Mouse (Mus musculus) skeletal muscle tissue, postnatal 0 days (tissue): ENCODE results near the gene Vmn1r22. TPM values are rescaled to one million over a fixed set of nuclear protein-coding genes. Genes with fewer than 3 reads are reported as not detected.

Source experiments
- polyA plus RNA-seq: library from polyadenylated mRNA; unstranded; fragments of >200 nt; fragmentation: Nextera tagmentation; extraction: Ambion mirVana; gene quantifications from 2 replicates; pipeline ENCODE4 v1.2.1, GENCODE M21; 2015

Vmn1r22 gene
- not detected in 2 replicates for polyA plus RNA-seq

GRCm38 (mm10) chr6:57907928-57908327 lies at the start of gene Vmn1r22:
Vmn1r22 (minus strand) TSS chr6:57908028.

GRCm38 (mm10) chr6:57926738-57927137 lies 18.9 kb upstream of the Vmn1r22 start, which contains the start of gene Vmn1r23:
Vmn1r23 (minus strand) TSS chr6:57926838.

DNA sequence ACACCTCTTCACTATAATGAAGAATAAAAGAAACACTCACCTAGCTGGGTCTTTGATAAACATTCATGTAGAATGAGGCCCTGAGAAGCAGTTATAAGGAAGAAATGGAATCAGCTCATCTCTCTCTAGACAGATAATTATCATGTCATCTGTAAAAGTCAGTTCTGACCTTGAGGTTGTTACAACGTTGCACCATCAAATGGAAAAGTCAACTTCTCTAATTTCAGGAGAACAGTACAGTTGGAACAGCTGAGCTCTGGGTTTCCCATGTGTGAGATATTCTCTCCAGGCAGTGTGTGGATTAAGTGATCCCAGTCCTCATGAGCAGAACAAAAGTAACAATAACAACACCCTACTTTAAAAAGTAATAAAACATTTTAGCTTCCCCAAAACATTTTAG lies 57.5 kb downstream of the Vmn1r22 start, which contains the start of gene Vmn1r21:
Gene Vmn1r21, minus strand, starts transcription at position 58 of the 400 bp plus-strand sequence.

Other genes starting within 250 kb of the Vmn1r22 start
- 18.6 and 21.1 TPM in 2 replicates for gene Pyurf, start 215.9 kb downstream of the Vmn1r22 start, polyA plus RNA-seq
- gene Lancl2, start 205.5 kb downstream of the Vmn1r22 start, polyA plus RNA-seq = 9.6 and 11.4 TPM in 2 replicates
- 10.9 and 11.2 TPM in 2 replicates for gene Vopp1, start 82.9 kb downstream of the Vmn1r22 start, polyA plus RNA-seq
- not detected in 2 replicates for gene Vmn1r21, start 57.7 kb downstream of the Vmn1r22 start, polyA plus RNA-seq
- gene Vmn1r23, start 18.8 kb upstream of the Vmn1r22 start, polyA plus RNA-seq = not detected in 2 replicates
- gene Vmn1r24, start 53.5 kb upstream of the Vmn1r22 start, polyA plus RNA-seq = not detected in 2 replicates
- not detected in 2 replicates for gene Vmn1r25, start 72.8 kb upstream of the Vmn1r22 start, polyA plus RNA-seq
- gene Vmn1r26, start 107.1 kb upstream of the Vmn1r22 start, polyA plus RNA-seq = not detected in 2 replicates